Mouse (Mus musculus) heart, embryonic 10.5 days (tissue): ENCODE measurements at regions not wholly inside any gene's neighbourhood (a gene's known extent, or its start where the extent isn't known, plus 50 kb on each side); places are given as distances from the start of the nearest gene placed in this dataset.

Experiments
- DNase-seq: peaks from one replicate; pipeline ENCODE4 v3.0.0-alpha.2; 2017; ENCODE audit warnings: low spot score
- H3K27ac ChIP-seq: fragments of 300-500 bp; sonication (generic); 2 replicates; pipeline ENCODE4 v1.5.1; 2016; ENCODE audit warnings: mild to moderate bottlenecking
- H3K27me3 ChIP-seq: fragments of 300-500 bp; sonication (generic); 2 replicates; pipeline ENCODE4 v1.6.1; 2016; ENCODE audit warnings: mild to moderate bottlenecking; ENCODE audit not compliant: poor library complexity, insufficient read depth, severe bottlenecking
- H3K36me3 ChIP-seq: fragments of 300-500 bp; sonication (generic); 2 replicates; pipeline ENCODE4 v1.6.1; 2016; ENCODE audit warnings: mild to moderate bottlenecking, moderate library complexity
- H3K4me1 ChIP-seq: fragments of 300-500 bp; sonication (generic); 2 replicates; pipeline ENCODE4 v1.6.1; 2016; ENCODE audit warnings: mild to moderate bottlenecking
- H3K4me3 ChIP-seq: fragments of 300-500 bp; sonication (generic); 2 replicates; pipeline ENCODE4 v1.5.1; 2016; ENCODE audit warnings: mild to moderate bottlenecking, moderate library complexity
- H3K9me3 ChIP-seq: fragments of 300-500 bp; sonication (generic); 2 replicates; pipeline ENCODE4 v1.6.1; 2016; ENCODE audit warnings: mild to moderate bottlenecking, moderate library complexity
- WGBS: fragments of 180-500 bp; shearing (Covaris S2); methylation state at CpG from one replicate; pipeline ENCODE4 v1.1.7; 2016; 5-methylcytosine and 5-hydroxymethylcytosine counted together

GRCm38 (mm10) chr4:95279200-95279599 lies 227.2 kb upstream of the Jun start:
- DNase-seq: no peak
- Histone ChIP-seq H3K27me3 (no peaks in the 10 kb centered on the region), H3K36me3 (no peaks in the 10 kb centered on the region), H3K27ac (no peak overlapping the region), H3K4me3 (no peak overlapping the region), H3K9me3 (no peaks in the 10 kb centered on the region), H3K4me1 (peaks cover 18% of the 10 kb centered on the region)
- 80% methylated on average over 2 of the region's 2 CpGs for WGBS

- Histone ChIP-seq H3K36me3 (no peaks in the 10 kb centered on the region), H3K4me3 (no peak overlapping the region), H3K4me1 (peaks cover 18% of the 10 kb centered on the region), H3K27ac (no peak overlapping the region), H3K9me3 (no peaks in the 10 kb centered on the region), H3K27me3 (no peaks in the 10 kb centered on the region)
- DNase-seq: no peak
- WGBS: 41% methylated on average over 3 of the region's 3 CpGs
Measured at GRCm38 (mm10) chr4:95282083-95282482, 230.1 kb upstream of the Jun start.

- no peaks in the 10 kb centered on the region for H3K27me3 ChIP-seq
- 51% methylated on average over 2 of the region's 2 CpGs for WGBS
- no peaks in the 10 kb centered on the region for H3K36me3 ChIP-seq
- H3K4me3 ChIP-seq: no peak overlapping the region
- H3K9me3 ChIP-seq: no peaks in the 10 kb centered on the region
- no peak overlapping the region for H3K27ac ChIP-seq
- no peak for DNase-seq
- H3K4me1 ChIP-seq: peaks cover 12% of the 10 kb centered on the region
Measured at GRCm38 (mm10) chr4:95283789-95284188, 231.8 kb upstream of the Jun start.

GRCm38 (mm10) chr4:95284192-95284591 lies 232.2 kb upstream of the Jun start:
- no peak for DNase-seq
- 85% methylated on average over 2 of the region's 2 CpGs for WGBS
- no peak overlapping the region for H3K27ac ChIP-seq
- H3K9me3 ChIP-seq: no peaks in the 10 kb centered on the region
- H3K36me3 ChIP-seq: no peaks in the 10 kb centered on the region
- H3K4me3 ChIP-seq: no peak overlapping the region
- H3K27me3 ChIP-seq: no peaks in the 10 kb centered on the region
- peaks cover 12% of the 10 kb centered on the region for H3K4me1 ChIP-seq

GRCm38 (mm10) chr4:95284696-95285095 lies 232.7 kb upstream of the Jun start:
- Histone ChIP-seq H3K27ac (no peak overlapping the region), H3K36me3 (no peaks in the 10 kb centered on the region), H3K4me3 (no peak overlapping the region), H3K27me3 (no peaks in the 10 kb centered on the region), H3K4me1 (peaks cover 12% of the 10 kb centered on the region), H3K9me3 (no peaks in the 10 kb centered on the region)
- DNase-seq: no peak
- 93% methylated on average over 1 of the region's 1 CpGs for WGBS

- H3K36me3 ChIP-seq: no peaks in the 10 kb centered on the region
- no peak overlapping the region for H3K27ac ChIP-seq
- no peaks in the 10 kb centered on the region for H3K4me1 ChIP-seq
- no peak overlapping the region for H3K4me3 ChIP-seq
- 65% methylated on average over 4 of the region's 4 CpGs for WGBS
- DNase-seq: no peak
- H3K27me3 ChIP-seq: no peaks in the 10 kb centered on the region
- H3K9me3 ChIP-seq: no peaks in the 10 kb centered on the region
Measured at GRCm38 (mm10) chr4:95290321-95290720, 238.3 kb upstream of the Jun start.

- Histone ChIP-seq H3K27me3 (no peaks in the 10 kb centered on the region), H3K36me3 (no peaks in the 10 kb centered on the region), H3K9me3 (no peaks in the 10 kb centered on the region), H3K27ac (no peak overlapping the region), H3K4me3 (no peak overlapping the region), H3K4me1 (no peaks in the 10 kb centered on the region)
- DNase-seq: no peak
- 41% methylated on average over 4 of the region's 4 CpGs for WGBS
Measured at GRCm38 (mm10) chr4:95294110-95294509, 242.1 kb upstream of the Jun start.

GRCm38 (mm10) chr4:95301907-95302306 lies 249.9 kb upstream of the Jun start:
- H3K27me3 ChIP-seq: no peaks in the 10 kb centered on the region
- H3K4me3 ChIP-seq: no peak overlapping the region
- WGBS: 85% methylated on average over 2 of the region's 2 CpGs
- no peak overlapping the region for H3K27ac ChIP-seq
- no peak for DNase-seq
- no peaks in the 10 kb centered on the region for H3K4me1 ChIP-seq
- H3K36me3 ChIP-seq: no peaks in the 10 kb centered on the region
- no peaks in the 10 kb centered on the region for H3K9me3 ChIP-seq

- Histone ChIP-seq H3K4me3 (no peak overlapping the region), H3K27me3 (no peaks in the 10 kb centered on the region), H3K27ac (0 out of 2 replicates have a peak overlapping the region, but pooled peaks have one; percentile 25), H3K36me3 (no peaks in the 10 kb centered on the region), H3K4me1 (no peaks in the 10 kb centered on the region), H3K9me3 (no peaks in the 10 kb centered on the region)
- 39% methylated on average over 2 of the region's 2 CpGs for WGBS
- no peak for DNase-seq
Measured at GRCm38 (mm10) chr4:95303337-95303736, 251.3 kb upstream of the Jun start.

- Histone ChIP-seq H3K9me3 (no peaks in the 10 kb centered on the region), H3K27me3 (no peaks in the 10 kb centered on the region), H3K36me3 (no peaks in the 10 kb centered on the region), H3K27ac (no peak overlapping the region), H3K4me3 (no peak overlapping the region), H3K4me1 (no peaks in the 10 kb centered on the region)
- no peak for DNase-seq
- 61% methylated on average over 1 of the region's 1 CpGs for WGBS
Measured at GRCm38 (mm10) chr4:95304006-95304405, 252.0 kb upstream of the Jun start.

- no peak overlapping the region for H3K27ac ChIP-seq
- no peak overlapping the region for H3K4me3 ChIP-seq
- no peaks in the 10 kb centered on the region for H3K27me3 ChIP-seq
- 81% methylated on average over 2 of the region's 2 CpGs for WGBS
- no peak for DNase-seq
- no peaks in the 10 kb centered on the region for H3K36me3 ChIP-seq
- no peaks in the 10 kb centered on the region for H3K9me3 ChIP-seq
- no peaks in the 10 kb centered on the region for H3K4me1 ChIP-seq
Measured at GRCm38 (mm10) chr4:95307134-95307533, 250.2 kb upstream of the Fggy start.

- no peak for DNase-seq
- Histone ChIP-seq H3K27ac (no peak overlapping the region), H3K4me1 (no peaks in the 10 kb centered on the region), H3K27me3 (no peaks in the 10 kb centered on the region), H3K4me3 (no peak overlapping the region), H3K9me3 (no peaks in the 10 kb centered on the region), H3K36me3 (no peaks in the 10 kb centered on the region)
- WGBS: 57% methylated on average over 5 of the region's 5 CpGs
Measured at GRCm38 (mm10) chr4:95308469-95308895, 248.8 kb upstream of the Fggy start.

GRCm38 (mm10) chr4:95310410-95310809 lies 246.9 kb upstream of the Fggy start:
- H3K4me3 ChIP-seq: no peak overlapping the region
- WGBS: 63% methylated on average over 6 of the region's 6 CpGs
- no peaks in the 10 kb centered on the region for H3K9me3 ChIP-seq
- no peak overlapping the region for H3K27ac ChIP-seq
- H3K36me3 ChIP-seq: no peaks in the 10 kb centered on the region
- H3K4me1 ChIP-seq: no peaks in the 10 kb centered on the region
- no peak for DNase-seq
- no peaks in the 10 kb centered on the region for H3K27me3 ChIP-seq

GRCm38 (mm10) chr4:95317821-95318290 lies 239.5 kb upstream of the Fggy start:
- H3K4me3 ChIP-seq: peak overlapping the region; percentile 13; the same call in 1 of the 2 replicates
- no peaks in the 10 kb centered on the region for H3K27me3 ChIP-seq
- peaks cover 25% of the 10 kb centered on the region for H3K4me1 ChIP-seq
- DNase-seq: peak; percentile 94
- 11% methylated on average over 3 of the region's 3 CpGs for WGBS
- H3K9me3 ChIP-seq: no peaks in the 10 kb centered on the region
- peak overlapping the region; percentile 78 for H3K27ac ChIP-seq
- no peaks in the 10 kb centered on the region for H3K36me3 ChIP-seq
